ENCODE assay signal across 20 mouse cellular contexts in genomic region chr14:80070580-80070979, GRCm38 (mm10).
DNase-seq lines count a peak whose midpoint lies in the region; ATAC-seq and TF ChIP-seq lines count a peak whose summit lies in the region.
"Had no signal": no experiment of that assay in that cellular context is flagged by ENCODE, and none has a peak within 500 bp of the region (broad histone marks: within the 10 kb centered on the region; RNA-seq: fewer than 3 reads in every experiment).

No protein-coding gene starts in this region.

- no peaks in the 10 kb centered on the region for H3K36me3 ChIP-seq in forebrain, embryonic 11.5 days (ENCODE audit: control insufficient read depth, insufficient read depth, low read length)
- no peaks in the 10 kb centered on the region for H3K36me3 ChIP-seq in forebrain, embryonic 10.5 days (replicated peaks)
- H3K36me3 ChIP-seq in forebrain, embryonic 13.5 days (ENCODE audit: poor library complexity, severe bottlenecking): no peaks in the 10 kb centered on the region
- H3K36me3 ChIP-seq in forebrain, postnatal 0 days (ENCODE audit: insufficient read depth): no peaks in the 10 kb centered on the region
- H3K36me3 ChIP-seq: embryonic facial prominence, embryonic 10.5 days; heart, embryonic 10.5 days; hindbrain, embryonic 13.5 days had no signal

- H3K27me3 ChIP-seq in forebrain, embryonic 11.5 days (ENCODE audit: control insufficient read depth, insufficient read depth, low read length): no peaks in the 10 kb centered on the region
- no peaks in the 10 kb centered on the region for H3K27me3 ChIP-seq in forebrain, embryonic 10.5 days (ENCODE audit: poor library complexity, severe bottlenecking)
- no peaks in the 10 kb centered on the region for H3K27me3 ChIP-seq in forebrain, embryonic 13.5 days
- H3K27me3 ChIP-seq in forebrain, postnatal 0 days (ENCODE audit: insufficient read depth, low read length): no peaks in the 10 kb centered on the region
- H3K27me3 ChIP-seq: hindbrain, embryonic 13.5 days; Patski had no signal

- H3K9ac ChIP-seq in forebrain, embryonic 11.5 days (ENCODE audit: low read length): no peak overlapping the region
- no peak overlapping the region for H3K9ac ChIP-seq in forebrain, embryonic 13.5 days
- H3K9ac ChIP-seq in forebrain, postnatal 0 days: no peak overlapping the region
- H3K9ac ChIP-seq: hindbrain, embryonic 13.5 days had no signal

- no peaks in the 10 kb centered on the region for H3K9me3 ChIP-seq in forebrain, embryonic 11.5 days (ENCODE audit: control insufficient read depth, low read length)
- H3K9me3 ChIP-seq in forebrain, embryonic 10.5 days: no peaks in the 10 kb centered on the region
- H3K9me3 ChIP-seq in forebrain, embryonic 13.5 days (replicated peaks): no peaks in the 10 kb centered on the region
- H3K9me3 ChIP-seq in forebrain, postnatal 0 days (ENCODE audit: low read length): no peaks in the 10 kb centered on the region
- H3K9me3 ChIP-seq: embryonic facial prominence, embryonic 10.5 days; heart, embryonic 10.5 days; hindbrain, embryonic 13.5 days had no signal

- ATAC-seq in forebrain, embryonic 11.5 days (replicated peaks; ENCODE audit: low FRiP score): peak; percentile 42; the same call in 1 of the 2 replicates
- ATAC-seq in forebrain, embryonic 13.5 days: peak; percentile 57; the same call in 1 of the 2 replicates
- ATAC-seq in forebrain, postnatal 0 days: no peak
- ATAC-seq: activated CD4-positive, CD25-positive, alpha-beta regulatory T cell, adult 4 months; hindbrain, postnatal 0 days; Patski had no signal

- 53% methylated on average over 3 of the region's 3 CpGs for WGBS in forebrain, embryonic 11.5 days
- WGBS in forebrain, embryonic 10.5 days: 77% methylated on average over 3 of the region's 3 CpGs
- WGBS in forebrain, embryonic 13.5 days: 32% methylated on average over 3 of the region's 3 CpGs
- WGBS in forebrain, postnatal 0 days: 22% methylated on average over 3 of the region's 3 CpGs

- no peak overlapping the region for H3K4me2 ChIP-seq in forebrain, embryonic 11.5 days (ENCODE audit: low read depth, low read length, severe bottlenecking)
- H3K4me2 ChIP-seq in forebrain, embryonic 13.5 days: no peak overlapping the region
- H3K4me2 ChIP-seq in forebrain, postnatal 0 days (ENCODE audit: low read depth): no peak overlapping the region
- H3K4me2 ChIP-seq: hindbrain, embryonic 13.5 days had no signal

- no peak for TF ChIP-seq CTCF in forebrain, postnatal 0 days (IDR thresholded peaks at IDR 0.05; ENCODE audit: low read depth)

- H3K27ac ChIP-seq in forebrain, embryonic 11.5 days (ENCODE audit: low read depth, low read length): no peak overlapping the region
- H3K27ac ChIP-seq in forebrain, embryonic 10.5 days: no peak overlapping the region
- H3K27ac ChIP-seq in forebrain, embryonic 13.5 days: no peak overlapping the region
- H3K27ac ChIP-seq in forebrain, postnatal 0 days (ENCODE audit: low read depth, low read length): no peak overlapping the region
- H3K27ac ChIP-seq: embryonic facial prominence, embryonic 10.5 days; heart, embryonic 10.5 days; hindbrain, embryonic 13.5 days; hindbrain, postnatal 0 days had no signal

- H3K4me1 ChIP-seq in forebrain, embryonic 11.5 days (replicated peaks; ENCODE audit: control insufficient read depth, insufficient read depth, low read length): no peaks in the 10 kb centered on the region
- peaks cover 5% of the 10 kb centered on the region; the same call in 1 of the 2 replicates for H3K4me1 ChIP-seq in forebrain, embryonic 10.5 days
- peaks cover 6% of the 10 kb centered on the region for H3K4me1 ChIP-seq in forebrain, embryonic 13.5 days
- H3K4me1 ChIP-seq in forebrain, postnatal 0 days (ENCODE audit: insufficient read depth): no peaks in the 10 kb centered on the region
- H3K4me1 ChIP-seq: embryonic facial prominence, embryonic 10.5 days; heart, embryonic 10.5 days; hindbrain, embryonic 13.5 days had no signal

- no peak for DNase-seq in forebrain, embryonic 11.5 days (ENCODE audit: low spot score)
- no peak for DNase-seq in forebrain, embryonic 10.5 days (ENCODE audit: extremely low spot score, low spot score)
- peak; percentile 50 for DNase-seq in Muller cell, postnatal 12 days (ENCODE audit: inconsistent ontology term)
- DNase-seq in forebrain, postnatal 0 days: peak; percentile 35
- DNase-seq in kidney, adult 11 months: no peak
- no peak for DNase-seq in adrenal gland, postnatal 14 days
- DNase-seq: adrenal gland, adult 2 months; cerebellum, adult 18-20 months; cerebellum, postnatal 10 days; gastrocnemius, postnatal 36 days; heart, adult 18-20 months; heart, postnatal 10 days; kidney, adult 18-20 months had no signal

- no peak overlapping the region for H3K4me3 ChIP-seq in forebrain, embryonic 11.5 days (ENCODE audit: low read depth, low read length)
- H3K4me3 ChIP-seq in forebrain, embryonic 10.5 days: no peak overlapping the region
- H3K4me3 ChIP-seq in forebrain, embryonic 13.5 days: no peak overlapping the region
- no peak overlapping the region for H3K4me3 ChIP-seq in forebrain, postnatal 0 days (ENCODE audit: low read depth, low read length)
- H3K4me3 ChIP-seq: embryonic facial prominence, embryonic 10.5 days; heart, embryonic 10.5 days; hindbrain, embryonic 13.5 days had no signal

Comparison
In these comparisons a context has a peak if more than half of its experiments do, and no peak if none do; other contexts are left out.
1. DNase-seq: peak in Muller cell, postnatal 12 days (single experiment) and forebrain, postnatal 0 days (single experiment); none in forebrain, embryonic 11.5 days (single experiment), forebrain, embryonic 10.5 days (single experiment), kidney, adult 11 months (single experiment) and adrenal gland, postnatal 14 days (single experiment).